Mouse (Mus musculus) retina, postnatal 1 day (tissue): ENCODE results near the gene Gsg1.

ENCODE experiments used
- DNase-seq: peaks from one replicate; pipeline ENCODE4 v3.0.0-alpha.2; 2012

The Gsg1 gene

DNA sequence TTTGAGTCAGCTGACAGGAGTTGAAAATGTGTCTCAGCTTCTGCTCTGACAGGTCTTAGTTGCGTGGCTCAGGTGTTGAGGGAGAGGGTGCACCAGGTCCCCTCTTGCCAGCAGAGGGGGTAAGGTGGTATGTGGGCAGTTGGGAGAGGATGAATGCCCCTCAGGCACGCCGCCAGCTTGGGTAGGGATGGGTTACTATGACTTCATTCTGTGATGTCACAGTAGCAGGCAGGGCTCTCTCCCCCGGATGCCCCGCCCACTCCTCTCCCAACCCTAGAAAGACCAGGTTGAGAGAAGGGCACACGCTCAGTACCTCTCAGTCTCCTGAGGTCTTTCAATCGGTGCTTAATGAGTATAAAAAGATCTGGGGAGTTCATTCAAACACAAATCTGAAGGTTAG, at the start of gene Gsg1:
Gsg1 (minus strand) TSS at position 199 of the 400 bp plus-strand sequence.
- peak; percentile 21 for DNase-seq

- DNase-seq, result no peak
Observed at GRCm38 (mm10) chr6:135302421-135303125, 48.4 kb upstream of the Gsg1 start.

DNA sequence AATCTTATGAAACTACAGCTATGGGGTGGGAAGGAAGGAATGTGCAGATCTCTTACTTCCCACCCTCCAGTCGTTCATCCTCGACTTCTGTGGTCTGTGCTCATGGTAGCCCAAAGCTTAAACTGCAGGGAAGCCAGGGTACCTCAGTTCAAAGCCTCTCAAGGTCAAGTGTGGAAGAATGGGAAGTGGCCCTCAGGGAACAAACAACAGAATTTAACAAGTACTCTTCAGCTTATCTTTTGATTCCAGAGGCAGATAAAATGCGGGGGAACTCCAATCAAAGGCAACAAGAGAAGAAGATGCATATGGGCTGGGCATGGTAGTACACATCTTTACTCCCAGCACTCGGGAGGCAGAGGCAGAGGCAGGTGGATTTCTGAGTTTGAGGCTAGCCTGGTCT, 46.3 kb upstream of the Gsg1 start:
- DNase-seq, result no peak

DNA sequence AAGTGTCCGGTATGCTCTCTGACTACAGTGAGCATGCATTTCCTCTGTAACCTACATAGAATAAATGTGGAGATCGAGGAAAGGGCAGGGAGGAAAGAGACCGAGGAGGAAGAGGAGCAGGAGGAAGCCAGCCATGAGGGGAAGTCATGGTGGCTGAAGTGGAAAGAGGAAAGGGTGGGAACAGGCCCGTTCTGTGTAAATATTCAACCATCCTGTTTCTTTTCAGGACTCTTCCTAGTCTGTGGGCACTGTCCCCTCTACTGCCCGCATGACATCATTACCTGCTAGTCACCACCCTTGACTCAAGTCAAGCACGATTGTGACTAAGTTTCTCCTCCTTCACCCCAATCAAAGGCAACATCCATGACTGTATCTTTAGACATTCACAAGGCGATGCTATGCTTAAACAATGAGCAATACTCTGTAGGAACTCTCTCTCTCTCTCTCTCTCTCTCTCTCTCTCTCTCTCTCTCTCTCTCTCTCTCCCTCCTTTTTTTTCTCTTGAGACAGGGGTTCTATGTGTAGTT, 44.9 kb upstream of the Gsg1 start:
- DNase-seq, result no peak

GRCm38 (mm10) chr6:135297570-135297969, 43.4 kb upstream of the Gsg1 start:
- DNase-seq, result no peak

DNA sequence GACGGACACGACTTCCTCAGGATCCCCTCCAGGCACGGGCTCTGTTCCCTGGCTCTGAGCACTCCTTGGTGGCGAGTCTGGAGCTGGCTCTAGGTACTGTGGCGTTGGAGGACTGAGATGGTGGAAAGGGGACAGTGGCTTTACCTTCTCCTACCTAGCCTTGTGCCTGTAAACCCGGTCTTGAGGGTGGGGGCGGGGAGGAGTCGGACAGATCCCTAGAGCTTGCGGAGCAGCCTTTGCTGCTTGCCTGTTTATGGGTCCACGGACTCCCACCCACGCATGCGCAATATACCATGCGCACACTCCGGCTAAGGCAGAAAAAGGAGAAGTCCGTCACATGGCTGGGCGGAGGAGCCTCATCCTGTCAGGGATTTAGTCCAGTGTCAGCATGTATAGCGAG, 42.1 kb upstream of the Gsg1 start:
- no peak for DNase-seq

GRCm38 (mm10) chr6:135295082-135295861, 41.1 kb upstream of the Gsg1 start:
- DNase-seq, result no peak

- DNase-seq, result no peak
Observed at GRCm38 (mm10) chr6:135294150-135294549, 40.0 kb upstream of the Gsg1 start.

DNA sequence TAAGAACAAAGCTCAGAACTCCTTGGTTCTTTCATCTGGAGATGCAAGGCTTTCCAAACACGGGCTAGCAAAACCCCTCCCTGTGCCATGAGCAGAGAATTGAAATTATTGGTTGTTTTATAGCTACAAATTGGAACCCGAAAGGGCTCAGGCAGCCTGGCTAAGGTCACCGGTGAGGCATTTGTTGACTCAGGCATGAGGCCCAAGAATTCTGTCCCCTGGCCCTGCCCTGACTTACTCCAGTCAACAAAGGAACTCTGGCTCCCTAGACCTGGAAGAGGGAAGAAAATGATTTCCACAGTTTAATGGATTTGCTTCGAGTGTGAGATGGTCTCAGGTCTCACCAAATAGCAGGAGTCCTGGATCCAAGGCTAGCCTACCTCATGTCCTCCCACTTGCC, 38.2 kb upstream of the Gsg1 start:
- DNase-seq, result no peak

DNA sequence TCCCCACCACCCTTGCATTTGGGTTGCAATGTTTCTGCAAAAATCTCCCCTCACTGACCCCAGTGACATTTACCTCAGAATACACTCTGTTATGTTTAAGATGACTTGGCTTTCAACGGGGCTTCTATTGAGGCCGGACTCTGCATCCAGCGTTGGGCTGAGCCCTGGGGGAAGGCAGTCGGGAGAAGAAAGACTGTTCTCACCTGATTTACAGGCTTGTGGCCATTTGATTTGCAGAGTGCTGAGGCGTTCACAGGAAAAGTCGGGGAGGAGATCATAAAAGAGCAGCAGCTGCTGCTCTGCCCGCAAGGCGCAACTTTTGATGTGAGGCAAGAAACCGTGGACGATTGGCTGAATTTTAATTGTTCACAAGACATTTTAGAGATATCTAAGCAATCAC, 25.7 kb upstream of the Gsg1 start:
- DNase-seq, result peak; percentile 6

DNA sequence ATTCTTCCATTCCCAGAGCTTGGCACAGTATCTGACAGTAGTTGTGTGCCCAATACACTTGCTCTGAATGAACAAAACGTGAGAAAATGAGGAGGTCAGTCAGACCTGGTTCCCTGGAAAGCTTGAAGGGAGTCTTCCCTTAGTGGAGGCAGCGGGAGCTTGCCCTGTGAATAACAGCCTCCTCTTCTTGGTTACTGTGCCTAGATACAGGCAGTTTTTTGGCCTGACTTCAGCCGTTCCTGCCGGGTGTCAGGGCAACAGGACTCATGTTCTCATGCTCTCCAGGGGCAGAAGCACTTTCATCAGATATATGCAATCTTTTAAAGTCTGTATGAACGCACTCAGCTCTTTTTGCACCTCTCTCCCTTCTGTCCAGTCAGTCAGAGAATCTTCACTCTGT, 25.1 kb upstream of the Gsg1 start:
- DNase-seq, result no peak

GRCm38 (mm10) chr6:135278302-135278701, 24.2 kb upstream of the Gsg1 start:
- no peak for DNase-seq

DNA sequence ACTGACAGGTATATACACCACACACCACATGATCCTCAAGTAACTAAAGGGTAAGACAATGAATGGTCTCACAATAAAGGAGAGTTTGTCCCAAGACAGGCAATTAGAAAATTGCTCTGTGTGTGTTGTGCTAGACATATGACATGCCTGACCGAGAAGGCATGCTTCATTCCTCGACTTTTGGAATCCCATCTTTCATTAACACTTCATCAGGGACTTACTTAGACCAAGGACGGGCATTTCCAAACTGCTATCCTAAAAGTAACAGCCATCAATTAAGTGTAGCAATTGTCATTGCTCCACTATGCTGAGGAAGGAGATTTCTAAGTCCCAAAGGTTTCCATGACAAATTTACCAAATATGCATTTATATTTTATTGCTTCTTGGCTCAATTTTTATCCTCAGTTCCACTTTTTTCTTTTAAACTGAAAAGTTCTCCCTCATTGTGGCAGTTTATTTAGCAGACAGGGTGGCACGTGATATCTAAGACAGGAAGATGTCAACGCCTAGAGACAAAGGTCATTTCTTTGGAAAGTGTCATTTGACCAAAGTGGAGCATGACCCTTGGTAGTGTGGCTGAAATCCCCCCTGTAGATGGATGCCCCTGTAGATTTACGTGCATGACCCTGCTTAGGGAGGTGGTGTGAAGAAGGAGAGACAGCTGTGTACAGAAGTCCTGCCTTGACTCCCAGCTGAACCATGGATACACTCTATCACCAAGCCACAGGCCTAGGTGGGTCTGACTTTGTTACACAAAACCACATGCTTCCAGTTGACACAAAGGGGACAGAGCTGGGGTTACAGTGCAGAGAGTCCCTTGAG, 22.5 kb upstream of the Gsg1 start:
- no peak for DNase-seq

GRCm38 (mm10) chr6:135275231-135275630, 21.1 kb upstream of the Gsg1 start:
- no peak for DNase-seq

DNA sequence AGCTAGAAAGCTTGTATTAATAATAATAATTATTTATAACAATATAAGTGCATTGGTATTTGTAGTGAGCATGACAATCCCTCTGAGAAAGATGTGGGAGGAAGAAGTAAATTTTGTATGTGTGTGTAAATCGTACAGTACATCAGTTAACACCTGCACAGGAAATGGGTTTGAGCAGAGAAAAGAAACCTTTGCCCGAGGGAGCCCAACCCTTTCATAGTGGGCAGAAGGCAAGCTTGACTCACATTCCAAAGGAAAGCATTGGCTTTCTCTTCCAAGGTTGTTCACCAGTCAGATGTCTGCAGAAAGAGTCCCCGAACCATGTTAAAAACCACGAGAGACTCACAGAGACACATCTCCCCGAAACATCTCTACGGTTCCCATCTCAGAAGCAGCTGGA, 18.9 kb upstream of the Gsg1 start:
- no peak for DNase-seq

GRCm38 (mm10) chr6:135271761-135272160, 17.6 kb upstream of the Gsg1 start:
- no peak for DNase-seq

- no peak for DNase-seq
Observed at GRCm38 (mm10) chr6:135269626-135270025, 15.5 kb upstream of the Gsg1 start.

DNA sequence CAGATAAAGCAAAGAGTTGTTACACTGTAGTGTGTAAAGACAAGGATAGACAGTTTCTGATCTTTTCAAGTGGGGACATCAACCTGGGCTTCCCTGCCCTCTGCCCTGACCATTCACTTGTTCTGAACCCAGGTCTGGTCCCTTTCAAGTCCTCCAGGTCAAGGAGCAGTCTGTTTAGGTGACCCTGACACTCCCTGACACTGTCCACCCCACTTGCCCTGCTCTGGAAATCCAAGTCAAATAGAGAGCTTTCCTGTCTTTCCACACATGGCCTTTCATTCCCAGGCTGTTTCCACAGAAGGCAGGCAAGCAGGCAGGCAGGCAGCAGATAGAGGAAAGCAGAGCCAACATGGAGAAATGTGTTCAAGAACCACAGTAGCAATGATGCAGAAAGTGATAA, 14.2 kb upstream of the Gsg1 start:
- no peak for DNase-seq

DNA sequence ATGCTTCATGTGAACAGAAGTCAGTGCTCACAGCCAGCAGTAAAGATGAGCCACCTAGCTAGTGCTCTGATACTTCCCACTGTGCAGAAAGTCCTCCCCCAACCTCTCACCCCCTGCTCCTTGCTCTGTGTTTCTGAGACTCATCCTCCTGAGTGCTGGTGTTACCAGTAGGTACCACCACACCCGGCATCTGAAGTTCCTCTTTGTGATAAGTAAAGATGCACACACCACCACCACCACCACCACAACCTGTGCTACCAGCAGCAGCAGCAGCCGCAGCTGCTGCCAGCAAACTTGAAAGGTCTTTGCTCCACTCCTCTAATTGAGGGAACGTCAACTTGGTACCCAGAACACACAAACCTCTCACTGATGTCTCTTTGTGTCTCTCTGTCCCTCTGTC, 13.1 kb upstream of the Gsg1 start:
- DNase-seq, result no peak

DNA sequence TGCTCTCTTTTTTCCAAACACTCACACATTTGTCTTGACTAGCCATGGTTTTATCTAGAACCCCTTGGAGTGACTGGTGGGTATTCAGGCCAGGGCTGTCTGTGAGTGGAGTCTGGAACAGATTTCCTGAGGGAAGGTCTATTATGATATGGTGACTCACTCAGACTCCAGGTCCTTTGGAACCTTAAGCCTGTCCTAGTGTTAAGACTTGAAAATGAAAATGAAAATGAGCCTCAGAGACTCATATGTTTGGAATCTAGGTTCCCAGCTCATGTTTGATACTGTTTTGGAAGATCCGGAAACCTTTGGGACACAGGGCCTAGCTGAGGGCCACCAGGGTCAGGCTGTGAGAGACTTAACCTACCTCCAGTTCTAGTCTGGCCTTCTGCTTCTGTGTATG, 11.9 kb upstream of the Gsg1 start:
- no peak for DNase-seq

DNA sequence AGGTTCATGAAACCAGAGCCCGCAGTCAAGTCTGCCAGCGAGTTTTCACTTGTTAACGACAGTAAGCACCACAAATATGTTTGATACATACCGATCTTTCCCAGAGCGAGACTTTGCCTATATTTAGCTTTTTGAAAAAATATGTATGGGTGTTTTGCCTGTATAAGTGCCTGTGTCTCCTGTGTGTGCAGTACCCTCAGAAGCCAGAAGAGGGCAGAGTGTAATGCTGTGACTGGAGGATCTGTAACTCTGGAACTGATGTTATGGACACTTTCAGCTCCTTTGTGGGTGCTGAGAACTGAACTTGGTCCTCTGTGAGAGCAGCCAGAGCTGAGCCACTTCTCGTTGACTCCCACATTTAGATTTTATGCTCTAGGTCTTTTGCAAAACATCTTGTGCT, 10.0 kb upstream of the Gsg1 start:
- DNase-seq, result no peak

GRCm38 (mm10) chr6:135262565-135262964, 8.4 kb upstream of the Gsg1 start:
- no peak for DNase-seq

DNA sequence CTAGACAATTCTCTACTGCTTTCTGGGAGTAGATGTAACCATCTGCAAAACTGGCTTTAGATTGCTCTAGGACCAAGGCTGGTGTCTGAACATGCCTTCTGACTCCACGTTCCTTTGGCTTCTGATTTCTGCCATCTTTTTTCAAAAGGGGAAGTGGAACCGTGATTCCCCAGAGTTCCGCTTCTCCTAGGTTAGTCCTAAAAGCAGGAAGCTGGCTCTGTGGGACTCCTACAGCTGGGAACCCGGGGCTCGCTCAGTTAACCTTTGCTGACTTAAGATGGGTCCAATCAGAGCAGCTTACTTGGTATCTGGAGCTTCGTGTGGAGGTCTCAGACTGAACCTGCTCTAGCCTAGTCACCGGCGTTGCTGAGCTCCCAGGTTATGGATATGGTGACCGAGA, 7.0 kb upstream of the Gsg1 start:
- no peak for DNase-seq

GRCm38 (mm10) chr6:135260435-135260834, 6.3 kb upstream of the Gsg1 start:
- DNase-seq, result no peak
